Mouse (Mus musculus) forelimb bud, embryonic 11.5 days (tissue): ENCODE measurements around the gene Gm5724.

ENCODE experiments used
- DNase-seq: peaks from one replicate; pipeline ENCODE4 v3.0.0-alpha.2; 2012; ENCODE audit warnings: low read depth, low spot score

Gm5724 gene

GRCm38 (mm10) chr6:141773710-141774109 lies at the start of gene Gm5724:
Gene Gm5724, minus strand, starts transcription at chr6:141773810.
- DNase-seq = no peak

- DNase-seq = peak; percentile 48
Measured at GRCm38 (mm10) chr6:141797837-141798236, 24.2 kb upstream of the Gm5724 start.

GRCm38 (mm10) chr6:141774476-141774875 lies 866 bp upstream of the Gm5724 start:
- DNase-seq = no peak

- no peak for DNase-seq
Measured at GRCm38 (mm10) chr6:141691246-141691645, 82.4 kb downstream of the Gm5724 start.

GRCm38 (mm10) chr6:141687008-141687407 lies 86.6 kb downstream of the Gm5724 start:
- no peak for DNase-seq
